Comparison of ENCODE assay signal across 17 mouse cellular contexts in genomic region chr4:106249028-106249782, GRCm38 (mm10).
A peak's percentile ranks its signal among the peaks of the same experiment; 100 is the strongest.
DNase-seq lines count a peak whose midpoint lies in the region; ATAC-seq and TF ChIP-seq lines count a peak whose summit lies in the region.
"Had no signal": no experiment of that assay in that cellular context is flagged by ENCODE, and none has a peak within 500 bp of the region (broad histone marks: within the 10 kb centered on the region; RNA-seq: fewer than 3 reads in every experiment).

No protein-coding gene starts in this region.

- peak; percentile 32 for TF ChIP-seq CTCF in gastrocnemius, adult 2 months (IDR thresholded peaks at IDR 0.05)

- no peaks in the 10 kb centered on the region for H3K36me3 ChIP-seq in liver, embryonic 11.5 days (ENCODE audit: control insufficient read depth, insufficient read depth, low read length)
- H3K36me3 ChIP-seq in stomach, embryonic 15.5 days = no peaks in the 10 kb centered on the region
- no peaks in the 10 kb centered on the region for H3K36me3 ChIP-seq in hindbrain, embryonic 13.5 days

- H3K4me2 ChIP-seq in liver, embryonic 11.5 days = peak overlapping the region; percentile 57
- H3K4me2 ChIP-seq in stomach, embryonic 15.5 days = no peak overlapping the region
- no peak overlapping the region for H3K4me2 ChIP-seq in hindbrain, embryonic 13.5 days

- peak; percentile 85 for ATAC-seq in liver, embryonic 11.5 days (replicated peaks; ENCODE audit: low FRiP score)
- peak; percentile 74; the same call in 1 of the 2 replicates for ATAC-seq in stomach, embryonic 15.5 days (ENCODE audit: insufficient read depth, low FRiP score, low read depth)
- ATAC-seq in hindbrain, embryonic 13.5 days (ENCODE audit: low FRiP score) = no peak
- ATAC-seq: forebrain, embryonic 14.5 days had no signal

- H3K9me3 ChIP-seq in liver, embryonic 11.5 days (ENCODE audit: control insufficient read depth, low read length) = 0 out of 2 replicates have a peak, but pooled peaks cover 2% of the 10 kb centered on the region
- no peaks in the 10 kb centered on the region for H3K9me3 ChIP-seq in stomach, embryonic 15.5 days
- H3K9me3 ChIP-seq in hindbrain, embryonic 13.5 days = no peaks in the 10 kb centered on the region

- DNase-seq in gastrocnemius, adult 2 months = no peak
- no peak for DNase-seq in gastrocnemius, postnatal 10 days
- peak; percentile 8 to 45 for DNase-seq in spleen, postnatal 10 days (ENCODE audit: low spot score in 2 of 2)
- no peak for DNase-seq in spleen, adult 18-20 months
- DNase-seq in liver, embryonic 11.5 days (ENCODE audit: low spot score) = no peak
- no peak for DNase-seq in layer of hippocampus, adult 8-10 months (ENCODE audit: low spot score in 2 of 2)
- DNase-seq: adrenal gland, postnatal 36 days; cerebellum, adult 2 months; heart, postnatal 36 days; kidney, adult 8-10 months; left cerebral cortex, postnatal 4 days; lung, postnatal 4 days; right cerebral cortex, postnatal 14 days; thymus, adult 18-20 months had no signal

- peak overlapping the region; percentile 49; the same call in 1 of the 2 replicates for H3K9ac ChIP-seq in liver, embryonic 11.5 days (ENCODE audit: low read depth, low read length)
- H3K9ac ChIP-seq in stomach, embryonic 15.5 days = no peak overlapping the region
- no peak overlapping the region for H3K9ac ChIP-seq in hindbrain, embryonic 13.5 days

- H3K27me3 ChIP-seq in liver, embryonic 11.5 days (replicated peaks; ENCODE audit: control insufficient read depth, insufficient read depth, low read length) = no peaks in the 10 kb centered on the region
- H3K27me3 ChIP-seq in stomach, embryonic 15.5 days (replicated peaks) = no peaks in the 10 kb centered on the region
- H3K27me3 ChIP-seq in hindbrain, embryonic 13.5 days = no peaks in the 10 kb centered on the region

- H3K4me1 ChIP-seq in liver, embryonic 11.5 days (replicated peaks; ENCODE audit: control insufficient read depth, insufficient read depth, low read length) = peaks cover 10% of the 10 kb centered on the region
- no peaks in the 10 kb centered on the region for H3K4me1 ChIP-seq in stomach, embryonic 15.5 days
- H3K4me1 ChIP-seq in hindbrain, embryonic 13.5 days (replicated peaks) = no peaks in the 10 kb centered on the region

- no peak overlapping the region for H3K4me3 ChIP-seq in gastrocnemius, adult 2 months
- H3K4me3 ChIP-seq in liver, embryonic 11.5 days (ENCODE audit: low read depth, low read length) = no peak overlapping the region
- H3K4me3 ChIP-seq in stomach, embryonic 15.5 days (replicated peaks) = no peak overlapping the region
- no peak overlapping the region for H3K4me3 ChIP-seq in hindbrain, embryonic 13.5 days

- H3K27ac ChIP-seq in gastrocnemius, adult 2 months = no peak overlapping the region
- peak overlapping the region; percentile 92 for H3K27ac ChIP-seq in liver, embryonic 11.5 days (ENCODE audit: low read depth, low read length)
- no peak overlapping the region for H3K27ac ChIP-seq in stomach, embryonic 15.5 days
- no peak overlapping the region for H3K27ac ChIP-seq in hindbrain, embryonic 13.5 days

- intact Hi-C loops in gastrocnemius, adult 2 months (cut with DNase I) = loop anchor here (5.0 kb wide), 1 partner anchor 128 kb away; no protein-coding TSS in a partner anchor

- WGBS in liver, embryonic 11.5 days = 26% methylated on average over 7 of the region's 7 CpGs
- WGBS in stomach, embryonic 15.5 days = 68% methylated on average over 7 of the region's 7 CpGs
- 87% methylated on average over 7 of the region's 7 CpGs for WGBS in hindbrain, embryonic 13.5 days

Comparison
In these comparisons a context has a peak if more than half of its experiments do, and no peak if none do; other contexts are left out.
1. DNase-seq: peak in spleen, postnatal 10 days (2 of 2); none in gastrocnemius, adult 2 months (single experiment), gastrocnemius, postnatal 10 days (single experiment), spleen, adult 18-20 months (0 of 2), liver, embryonic 11.5 days (single experiment) and layer of hippocampus, adult 8-10 months (0 of 2).